Mouse (Mus musculus) CH12.LX (cell line): Measurements from ENCODE around the gene Zfp128. TPM values are rescaled to one million over a fixed set of nuclear protein-coding genes. Genes with fewer than 3 reads are reported as not detected.

ENCODE experiments used
- DNase-seq: peaks from one replicate; pipeline ENCODE4 v3.0.0-alpha.2; 2013; ENCODE audit errors: extremely low read depth
- H3K27ac ChIP-seq: 2 replicates; pipeline ENCODE4 v1.5.1; 2012; ENCODE audit warnings: low read depth, mild to moderate bottlenecking, control low read depth, moderate library complexity; ENCODE audit not compliant: insufficient read depth
- H3K27me3 ChIP-seq: replicated peaks from 2 replicates; pipeline ENCODE3; 2012; ENCODE audit warnings: inconsistent platforms
- H3K36me3 ChIP-seq, 2 experiments: replicated peaks in 1 of 2; 2 replicates each; pipeline versions ENCODE3 to v1.6.1; 2012; ENCODE audit warnings: inconsistent platforms in 1 of 2, low read length in 1 of 2, mild to moderate bottlenecking in 1 of 2, mixed read lengths in 1 of 2, moderate library complexity in 1 of 2; ENCODE audit not compliant: control insufficient read depth in 1 of 2, insufficient read depth in 1 of 2
- H3K4me1 ChIP-seq, 2 experiments: 2 replicates each; pipeline ENCODE4 v1.6.1; 2012; ENCODE audit warnings: inconsistent platforms in 1 of 2, moderate library complexity in 1 of 2; ENCODE audit not compliant: insufficient read depth in 2 of 2, control insufficient read depth in 1 of 2
- H3K4me2 ChIP-seq: 2 replicates; pipeline ENCODE4 v1.6.1; 2012; ENCODE audit warnings: low read depth, mild to moderate bottlenecking, control low read depth; ENCODE audit not compliant: poor library complexity, insufficient read depth, severe bottlenecking
- H3K4me3 ChIP-seq, 3 experiments: fragments of 150-350 bp in 1 of 3; sonication (generic) in 1 of 3; replicated peaks in 1 of 3; 2 replicates each; pipeline versions ENCODE3 to v1.5.1; 2011 to 2012; ENCODE audit warnings: low read depth in 2 of 3, low read length in 2 of 3, mild to moderate bottlenecking in 2 of 3, moderate library complexity in 2 of 3, control low read depth in 1 of 3, improper control_type of control experiment in 1 of 3, inconsistent platforms in 1 of 3, mixed read lengths in 1 of 3; ENCODE audit not compliant: poor library complexity in 1 of 3
- H3K79me2 ChIP-seq: replicated peaks from 2 replicates; pipeline ENCODE4 v1.6.1; 2012; ENCODE audit warnings: mild to moderate bottlenecking, moderate library complexity; ENCODE audit not compliant: control insufficient read depth, poor library complexity, insufficient read depth, severe bottlenecking; ENCODE audit errors: extremely low read depth
- H3K9ac ChIP-seq: 2 replicates; pipeline ENCODE4 v1.6.1; 2012; ENCODE audit warnings: low read depth, mild to moderate bottlenecking, control low read depth, moderate library complexity; ENCODE audit not compliant: insufficient read depth
- H3K9me3 ChIP-seq: replicated peaks from 2 replicates; pipeline ENCODE3; 2012; ENCODE audit warnings: low read length, inconsistent platforms, mixed read lengths
- CTCF ChIP-seq, 2 experiments: IDR thresholded peaks in 1 of 2; conservative IDR thresholded peaks in 1 of 2; 2 replicates each; pipeline ENCODE4 v1.5.1; 2011 to 2012; ENCODE audit warnings: low read depth in 2 of 2, low read length in 2 of 2, improper control_type of control experiment in 1 of 2, inconsistent platforms in 1 of 2, mild to moderate bottlenecking in 1 of 2, moderate library complexity in 1 of 2
- E2F4 ChIP-seq: IDR thresholded peaks from 2 replicates; pipeline ENCODE4 v1.6.1; 2011; ENCODE audit warnings: low read depth, low read length, improper control_type of control experiment; ENCODE audit not compliant: insufficient replicate concordance
- ELF1 ChIP-seq: IDR thresholded peaks from 2 replicates; pipeline ENCODE4 v1.6.1; 2014; ENCODE audit warnings: low read depth, mild to moderate bottlenecking, inconsistent platforms, low read length, improper control_type of control experiment
- EP300 ChIP-seq: IDR thresholded peaks from 2 replicates; pipeline ENCODE4 v1.6.1; 2011; ENCODE audit warnings: low read length, improper control_type of control experiment
- ETS1 ChIP-seq: conservative IDR thresholded peaks from 2 replicates; pipeline ENCODE4 v1.6.1; 2012; ENCODE audit warnings: low read depth, mild to moderate bottlenecking, inconsistent platforms, low read length, improper control_type of control experiment, moderate library complexity
- GABPA ChIP-seq: IDR thresholded peaks from 2 replicates; pipeline ENCODE4 v1.6.1; 2012; ENCODE audit warnings: low read depth, low read length, improper control_type of control experiment, inconsistent platforms; ENCODE audit not compliant: insufficient replicate concordance
- JUN ChIP-seq: IDR thresholded peaks from 2 replicates; pipeline ENCODE4 v1.6.1; 2011; ENCODE audit warnings: low read depth, mild to moderate bottlenecking, low read length, improper control_type of control experiment, moderate library complexity; ENCODE audit not compliant: insufficient read depth
- JUND ChIP-seq: conservative IDR thresholded peaks from 2 replicates; pipeline ENCODE4 v1.6.1; 2011; ENCODE audit warnings: low read depth, low read length, improper control_type of control experiment
- KAT2A ChIP-seq: IDR thresholded peaks from 2 replicates; pipeline ENCODE4 v1.6.1; 2012; ENCODE audit warnings: low read length, improper control_type of control experiment, inconsistent platforms; ENCODE audit not compliant: insufficient replicate concordance
- MAFK ChIP-seq: IDR thresholded peaks from 2 replicates; pipeline ENCODE4 v1.6.1; 2011; ENCODE audit warnings: low read length, improper control_type of control experiment; ENCODE audit not compliant: insufficient replicate concordance
- MAX ChIP-seq: IDR thresholded peaks from 2 replicates; pipeline ENCODE4 v1.6.1; 2011; ENCODE audit warnings: low read length, improper control_type of control experiment
- MAZ ChIP-seq: IDR thresholded peaks from 2 replicates; pipeline ENCODE4 v1.6.1; 2012; ENCODE audit warnings: low read depth, mild to moderate bottlenecking, inconsistent platforms, low read length, improper control_type of control experiment, moderate library complexity
- MXI1 ChIP-seq: IDR thresholded peaks from 2 replicates; pipeline ENCODE4 v1.6.1; 2011; ENCODE audit warnings: mild to moderate bottlenecking, low read depth, low read length, improper control_type of control experiment
- MYC ChIP-seq: IDR thresholded peaks from 2 replicates; pipeline ENCODE4 v1.6.1; 2011; ENCODE audit warnings: low read depth, mild to moderate bottlenecking, improper control_type of control experiment, low read length
- NELFE ChIP-seq: IDR thresholded peaks from 2 replicates; pipeline ENCODE4 v1.6.1; 2011; ENCODE audit warnings: low read depth, low read length, improper control_type of control experiment
- PAX5 ChIP-seq: IDR thresholded peaks from 2 replicates; pipeline ENCODE4 v1.6.1; 2012; ENCODE audit warnings: low read length, inconsistent platforms, mixed read lengths
- POLR2AphosphoS2 ChIP-seq: IDR thresholded peaks from 2 replicates; pipeline ENCODE4 v1.6.1; 2011; ENCODE audit warnings: low read depth, low read length, improper control_type of control experiment
- RAD21 ChIP-seq: IDR thresholded peaks from 2 replicates; pipeline ENCODE4 v1.6.1; 2011; ENCODE audit warnings: low read depth, mild to moderate bottlenecking, low read length, improper control_type of control experiment, moderate library complexity
- RCOR1 ChIP-seq: conservative IDR thresholded peaks from 2 replicates; pipeline ENCODE4 v1.6.1; 2012; ENCODE audit warnings: low read depth, mild to moderate bottlenecking, inconsistent platforms, low read length, improper control_type of control experiment
- SIN3A ChIP-seq: IDR thresholded peaks from 2 replicates; pipeline ENCODE4 v1.6.1; 2012; ENCODE audit warnings: low read length, improper control_type of control experiment, inconsistent platforms
- SMC3 ChIP-seq: IDR thresholded peaks from 2 replicates; pipeline ENCODE4 v1.6.1; 2011; ENCODE audit warnings: low read depth, low read length, improper control_type of control experiment
- TCF12 ChIP-seq: IDR thresholded peaks from 2 replicates; pipeline ENCODE4 v1.6.1; 2014; ENCODE audit warnings: low read depth, mild to moderate bottlenecking, inconsistent platforms, low read length, improper control_type of control experiment
- USF1 ChIP-seq: IDR thresholded peaks from 2 replicates; pipeline ENCODE4 v1.6.1; 2014; ENCODE audit warnings: low read depth, mild to moderate bottlenecking, inconsistent platforms, low read length, improper control_type of control experiment
- USF2 ChIP-seq: conservative IDR thresholded peaks from 2 replicates; pipeline ENCODE4 v1.6.1; 2011; ENCODE audit warnings: low read depth, low read length, improper control_type of control experiment
- ZKSCAN1 ChIP-seq: IDR thresholded peaks from 2 replicates; pipeline ENCODE4 v1.6.1; 2012; ENCODE audit warnings: low read depth, inconsistent platforms, low read length, improper control_type of control experiment, borderline replicate concordance
- dilution Hi-C: fragments of 300-500 bp; cut with MboI; formaldehyde crosslinking; loops from 2 replicates; pipeline ENCODE4 v1.14.3; 2020; ENCODE audit warnings: low sequenced_read_pairs; ENCODE audit not compliant: extremely low pct_unique_long_range_greater_than_20kb, extremely low pct_ligation_motif_present
- in situ Hi-C: fragments of 300-500 bp; cut with MboI; formaldehyde crosslinking; loops from 3 replicates; pipeline ENCODE4 v1.14.3; 2019; ENCODE audit warnings: low sequenced_read_pairs, low pct_ligation_motif_present, low pct_unique_long_range_greater_than_20kb, mixed read lengths
- polyA plus RNA-seq: library from polyadenylated mRNA; unstranded; fragments of >175 nt; gene quantifications from 2 replicates; pipeline ENCODE4 v1.2.1, GENCODE M21; 2012; ENCODE audit warnings: low read depth; ENCODE audit not compliant: insufficient read length
- total RNA-seq, 2 experiments: library from RNA; depleted of rRNA; stranded (reverse); fragments of 300-350 nt in 1 of 2; fragments of >200 nt in 1 of 2; gene quantifications; 2 replicates each; pipeline ENCODE4 v1.2.3; 2012 to 2014

Gene Zfp128
- total and polyA plus RNA-seq, 3 experiments: 0.61 to 1.4 (median 1.2) TPM

GRCm38 (mm10) chr7:12874301-12874700, 6.7 kb upstream of the Zfp128 start:
- Histone ChIP-seq H3K9ac (no peak overlapping the region), H3K9me3 (peaks cover 5% of the 10 kb centered on the region), H3K4me3 (no peak overlapping the region), H3K4me2 (no peak overlapping the region), H3K27me3 (peaks cover 14% of the 10 kb centered on the region), H3K79me2 (no peaks in the 10 kb centered on the region), H3K36me3 (no peaks in the 10 kb centered on the region), H3K4me1 (no peaks in the 10 kb centered on the region), H3K27ac (no peak overlapping the region)
- peak; percentile 60 for DNase-seq
- dilution Hi-C loops: no loop called here
- in situ Hi-C loops: no loop called here
- TF ChIP-seq MAX (no peak), JUN (no peak), ZKSCAN1 (no peak), ELF1 (no peak), ETS1 (no peak), RAD21 (peak; percentile 67), SIN3A (no peak), JUND (no peak), USF1 (no peak), PAX5 (no peak), MXI1 (no peak), CTCF (conservative IDR thresholded peaks at IDR 0.05 in 1 of 2, IDR thresholded peaks at IDR 0.05 in 1 of 2; ENCODE audit: low read depth in 2 of 2, low read length in 2 of 2) (peak; percentile 29 to 72; a peak in 3 of 4 replicates), RCOR1 (no peak), POLR2AphosphoS2 (no peak), MAFK (no peak), TCF12 (no peak), KAT2A (no peak), SMC3 (peak; percentile 46), MAZ (no peak), USF2 (no peak), MYC (no peak), NELFE (no peak), E2F4 (no peak), GABPA (no peak), EP300 (no peak)
